Mouse (Mus musculus) intestine, embryonic 16.5 days (tissue): ENCODE data around the gene Opcml. TPM values are rescaled to one million over a fixed set of nuclear protein-coding genes. Genes with fewer than 3 reads are reported as not detected.

Source experiments
- ATAC-seq: fragments of 200-750 bp; cut with Nextera tagmentation; 2 replicates; pipeline ENCODE4 v1.8.0; 2017; ENCODE audit warnings: moderate TSS enrichment, moderate library complexity
- H3K27ac ChIP-seq: fragments of 300-500 bp; sonication (generic); 2 replicates; pipeline ENCODE4 v1.5.1; 2014; ENCODE audit warnings: mild to moderate bottlenecking, low read length
- H3K27me3 ChIP-seq: fragments of 300-500 bp; sonication (generic); replicated peaks from 2 replicates; pipeline ENCODE4 v1.6.1; 2014; ENCODE audit warnings: low read length, control low read depth, mixed read lengths; ENCODE audit not compliant: control insufficient read depth, insufficient read depth
- H3K36me3 ChIP-seq: fragments of 300-500 bp; sonication (generic); 2 replicates; pipeline ENCODE4 v1.6.1; 2014; ENCODE audit warnings: low read length, control low read depth; ENCODE audit not compliant: control insufficient read depth, insufficient read depth
- H3K4me1 ChIP-seq: fragments of 300-500 bp; sonication (generic); 2 replicates; pipeline ENCODE4 v1.6.1; 2014; ENCODE audit warnings: low read length, control low read depth, mixed read lengths; ENCODE audit not compliant: control insufficient read depth, insufficient read depth
- H3K4me2 ChIP-seq: fragments of 300-500 bp; sonication (generic); 2 replicates; pipeline ENCODE4 v1.6.1; 2014; ENCODE audit warnings: low read depth, low read length, control low read depth
- H3K4me3 ChIP-seq: fragments of 300-500 bp; sonication (generic); 2 replicates; pipeline ENCODE4 v1.5.1; 2014; ENCODE audit warnings: mild to moderate bottlenecking, low read length
- H3K9ac ChIP-seq: fragments of 300-500 bp; sonication (generic); 2 replicates; pipeline ENCODE4 v1.6.1; 2014; ENCODE audit warnings: low read depth, low read length
- H3K9me3 ChIP-seq: fragments of 300-500 bp; sonication (generic); 2 replicates; pipeline ENCODE4 v1.6.1; 2016; ENCODE audit warnings: low read length, control low read depth; ENCODE audit not compliant: control insufficient read depth
- WGBS: fragments of 180-500 bp; shearing (Covaris S2); extraction: QIAGEN DNeasy Blood & Tissue Kit; methylation state at CpG from one replicate; pipeline ENCODE4 v1.1.7; 2014; 5-methylcytosine and 5-hydroxymethylcytosine counted together
- polyA plus RNA-seq: library from polyadenylated mRNA; unstranded; fragments of >200 nt; fragmentation: Nextera tagmentation; extraction: Ambion mirVana; gene quantifications from 2 replicates; pipeline ENCODE4 v1.2.1, GENCODE M21; 2015

The Opcml gene
- polyA plus RNA-seq, 1 experiment from 2014 or later: 3.1 TPM

DNA sequence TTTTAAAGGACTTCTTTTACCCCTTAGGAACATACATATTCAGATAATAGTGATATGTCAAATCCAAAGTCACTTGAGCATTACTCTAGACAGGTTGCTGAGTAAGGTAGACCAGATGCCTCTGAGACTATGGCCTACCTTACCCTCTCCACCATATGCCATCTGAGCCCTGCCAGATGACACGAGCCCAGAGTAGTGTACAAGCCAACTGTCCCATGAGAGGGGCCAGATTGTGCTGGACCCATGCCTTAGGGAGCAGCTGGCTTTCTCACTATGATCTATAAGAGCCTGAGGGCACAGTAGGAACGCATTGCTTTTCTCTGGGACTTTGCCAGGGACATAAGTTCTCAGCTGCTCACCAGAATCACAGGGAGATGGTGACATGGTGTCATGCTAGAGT, 899.6 kb downstream of the Opcml start:
- no peaks in the 10 kb centered on the region for H3K9me3 ChIP-seq
- H3K27ac ChIP-seq: no peak overlapping the region
- no peaks in the 10 kb centered on the region for H3K36me3 ChIP-seq
- WGBS: 62% methylated on average over 2 of the region's 2 CpGs
- H3K4me3 ChIP-seq: no peak overlapping the region
- H3K4me1 ChIP-seq: no peaks in the 10 kb centered on the region
- no peaks in the 10 kb centered on the region for H3K27me3 ChIP-seq
- H3K4me2 ChIP-seq: no peak overlapping the region
- no peak for ATAC-seq
- no peak overlapping the region for H3K9ac ChIP-seq

DNA sequence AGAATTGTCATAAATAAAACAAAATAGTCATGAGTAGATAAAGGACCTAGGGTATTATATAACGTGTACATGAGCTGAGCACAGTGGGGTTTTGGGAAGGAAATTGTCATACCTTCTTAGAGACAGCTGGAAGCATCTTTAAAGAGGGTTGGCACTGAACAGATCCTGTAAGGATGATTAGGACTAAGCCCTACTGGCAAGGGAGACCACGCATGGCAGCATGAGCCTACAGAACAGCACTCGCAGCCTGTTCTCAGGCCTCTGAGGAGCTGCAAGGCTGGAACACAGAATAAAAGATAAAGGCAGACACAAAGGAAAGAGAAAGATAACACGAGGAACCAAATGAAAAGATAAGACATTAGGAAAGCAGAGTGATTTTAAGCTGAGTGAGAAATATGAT, 915.2 kb downstream of the Opcml start:
- no peaks in the 10 kb centered on the region for H3K4me1 ChIP-seq
- ATAC-seq: no peak
- H3K9me3 ChIP-seq: no peaks in the 10 kb centered on the region
- H3K27me3 ChIP-seq: no peaks in the 10 kb centered on the region
- WGBS: 81% methylated on average over 4 of the region's 4 CpGs
- no peak overlapping the region for H3K9ac ChIP-seq
- no peaks in the 10 kb centered on the region for H3K36me3 ChIP-seq
- no peak overlapping the region for H3K27ac ChIP-seq
- H3K4me3 ChIP-seq: no peak overlapping the region
- no peak overlapping the region for H3K4me2 ChIP-seq

DNA sequence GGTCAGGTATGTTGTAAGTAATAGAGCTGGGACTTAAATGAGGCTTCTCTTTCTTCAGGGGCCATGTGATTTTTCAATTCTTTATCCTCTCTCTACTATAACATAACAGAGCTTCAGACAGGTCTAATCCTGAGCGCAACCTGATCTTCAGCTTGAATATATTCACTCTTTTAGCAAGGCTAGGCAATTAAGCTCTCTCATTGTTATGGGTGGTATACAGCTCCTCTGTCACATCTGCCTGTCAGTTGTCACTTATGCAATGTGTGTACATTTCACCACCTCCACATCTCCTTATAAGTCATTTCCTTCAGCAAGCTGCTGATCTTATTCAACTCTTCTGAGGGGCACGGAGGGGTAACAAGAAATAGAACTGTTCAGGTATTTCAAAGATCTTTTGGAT, 924.0 kb downstream of the Opcml start:
- no peaks in the 10 kb centered on the region for H3K9me3 ChIP-seq
- WGBS: 85% methylated on average over 2 of the region's 2 CpGs
- H3K27ac ChIP-seq: no peak overlapping the region
- no peaks in the 10 kb centered on the region for H3K27me3 ChIP-seq
- H3K9ac ChIP-seq: no peak overlapping the region
- no peak for ATAC-seq
- H3K4me2 ChIP-seq: no peak overlapping the region
- no peaks in the 10 kb centered on the region for H3K36me3 ChIP-seq
- H3K4me1 ChIP-seq: no peaks in the 10 kb centered on the region
- no peak overlapping the region for H3K4me3 ChIP-seq

DNA sequence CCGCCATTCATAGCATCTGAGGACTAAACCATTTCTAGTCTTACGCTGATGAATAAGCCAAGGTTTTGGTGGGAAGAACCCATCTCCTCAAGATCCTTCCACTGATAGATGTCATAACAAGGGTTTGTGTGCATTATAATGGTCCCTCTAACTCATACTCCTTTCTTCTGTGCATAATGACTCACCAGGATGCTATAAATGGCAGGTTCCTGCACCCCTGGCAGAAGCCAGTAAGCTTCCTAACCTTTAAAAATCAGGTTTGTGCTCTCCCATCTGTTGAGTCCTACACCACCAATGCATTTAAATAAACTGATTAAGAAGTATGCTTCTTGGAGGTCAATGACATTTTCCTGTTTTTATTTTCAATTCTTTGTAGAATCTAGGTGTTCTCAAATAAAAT, 929.6 kb downstream of the Opcml start:
- Histone ChIP-seq H3K27ac (no peak overlapping the region), H3K4me2 (no peak overlapping the region), H3K9ac (no peak overlapping the region), H3K36me3 (no peaks in the 10 kb centered on the region), H3K9me3 (no peaks in the 10 kb centered on the region), H3K27me3 (no peaks in the 10 kb centered on the region), H3K4me3 (no peak overlapping the region), H3K4me1 (no peaks in the 10 kb centered on the region)
- no peak for ATAC-seq
- WGBS: 83% methylated on average over 2 of the region's 2 CpGs

DNA sequence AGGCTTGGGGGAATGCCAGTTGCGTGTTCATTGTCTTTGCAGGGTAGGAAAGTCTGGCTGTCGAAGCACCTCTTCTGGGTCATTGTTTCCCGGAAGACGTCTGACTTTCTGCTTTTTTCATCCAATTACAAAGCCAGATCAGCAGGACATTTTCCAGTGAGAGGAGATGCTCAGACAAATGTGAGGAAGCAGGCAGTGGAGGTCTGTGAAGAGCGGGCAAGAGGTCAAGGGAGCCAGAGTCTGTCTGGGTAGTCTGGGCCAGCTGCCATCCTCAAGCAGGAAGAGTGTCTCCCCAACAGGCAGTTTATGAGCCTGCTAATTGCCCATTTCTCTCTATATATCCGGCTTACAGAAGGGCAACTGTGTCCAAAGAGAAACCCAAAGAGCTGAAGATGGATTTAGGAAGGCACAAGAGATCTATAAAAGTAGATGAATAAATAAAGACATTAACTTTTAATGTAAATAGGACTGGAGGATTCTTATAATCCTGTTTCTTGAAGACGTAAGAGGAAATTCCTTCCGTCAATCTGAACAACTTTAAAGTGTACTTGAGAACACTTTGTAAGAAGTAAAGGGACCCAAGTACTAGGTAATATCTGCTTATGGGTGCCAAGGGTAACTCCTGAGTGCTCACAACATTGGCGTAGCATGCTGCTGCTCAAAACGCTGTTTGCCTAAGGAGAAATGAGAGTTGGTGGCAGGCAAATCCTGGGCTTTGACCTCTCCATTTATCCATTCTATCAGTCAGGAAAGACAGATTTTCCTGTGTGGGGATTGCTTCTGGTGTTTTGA, 941.4 kb downstream of the Opcml start:
- no peak overlapping the region for H3K4me2 ChIP-seq
- H3K4me3 ChIP-seq: no peak overlapping the region
- H3K36me3 ChIP-seq: no peaks in the 10 kb centered on the region
- no peaks in the 10 kb centered on the region for H3K27me3 ChIP-seq
- H3K27ac ChIP-seq: no peak overlapping the region
- H3K9ac ChIP-seq: no peak overlapping the region
- ATAC-seq: no peak
- H3K4me1 ChIP-seq: no peaks in the 10 kb centered on the region
- WGBS: 67% methylated on average over 10 of the region's 10 CpGs
- no peaks in the 10 kb centered on the region for H3K9me3 ChIP-seq

DNA sequence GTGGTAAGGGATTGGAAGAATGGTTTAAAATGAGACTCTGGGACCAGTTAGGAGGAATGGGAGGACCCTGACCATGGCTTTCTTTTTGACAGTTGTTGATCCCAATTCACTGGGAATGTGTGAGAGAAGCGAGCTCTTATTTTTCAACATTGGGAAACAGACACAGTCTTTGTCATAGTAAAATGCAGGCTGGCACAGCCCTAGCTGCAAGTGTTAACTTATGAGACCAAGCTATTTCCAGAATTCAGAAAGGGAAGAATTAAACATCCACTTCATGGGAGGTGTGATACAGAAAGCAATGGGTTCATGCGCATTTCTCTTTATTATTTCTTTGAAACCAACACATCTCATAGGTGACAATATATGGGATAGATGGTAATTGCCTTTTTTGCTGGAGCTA, 947.4 kb downstream of the Opcml start:
- WGBS: 86% methylated on average over 2 of the region's 2 CpGs
- no peaks in the 10 kb centered on the region for H3K9me3 ChIP-seq
- H3K27me3 ChIP-seq: no peaks in the 10 kb centered on the region
- H3K4me2 ChIP-seq: no peak overlapping the region
- H3K4me3 ChIP-seq: no peak overlapping the region
- no peaks in the 10 kb centered on the region for H3K36me3 ChIP-seq
- ATAC-seq: no peak
- no peak overlapping the region for H3K27ac ChIP-seq
- H3K4me1 ChIP-seq: no peaks in the 10 kb centered on the region
- no peak overlapping the region for H3K9ac ChIP-seq

DNA sequence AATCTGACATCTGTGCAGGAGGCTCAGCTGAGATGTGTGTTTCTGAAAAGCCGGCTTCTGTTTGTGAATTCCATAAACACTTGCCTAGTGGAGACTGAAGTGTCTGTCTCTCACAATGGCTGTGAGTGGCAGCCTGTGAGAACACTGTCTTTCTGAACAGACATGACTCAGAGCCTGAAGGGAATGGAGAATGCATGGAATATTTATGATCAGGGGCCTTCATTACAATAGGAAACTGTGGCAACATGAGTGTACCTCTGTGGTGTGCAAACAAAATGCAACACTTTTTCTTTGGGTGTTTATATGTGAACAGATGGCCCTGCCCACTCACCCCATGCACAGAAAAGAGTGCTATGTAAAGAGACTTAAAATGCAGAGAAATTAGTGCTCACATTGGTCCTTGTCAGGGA, 947.9 kb downstream of the Opcml start:
- no peak overlapping the region for H3K27ac ChIP-seq
- H3K9me3 ChIP-seq: no peaks in the 10 kb centered on the region
- H3K36me3 ChIP-seq: no peaks in the 10 kb centered on the region
- no peaks in the 10 kb centered on the region for H3K4me1 ChIP-seq
- 38% methylated on average over 1 of the region's 1 CpGs for WGBS
- no peak overlapping the region for H3K4me3 ChIP-seq
- no peak overlapping the region for H3K9ac ChIP-seq
- no peak overlapping the region for H3K4me2 ChIP-seq
- ATAC-seq: no peak
- H3K27me3 ChIP-seq: no peaks in the 10 kb centered on the region

DNA sequence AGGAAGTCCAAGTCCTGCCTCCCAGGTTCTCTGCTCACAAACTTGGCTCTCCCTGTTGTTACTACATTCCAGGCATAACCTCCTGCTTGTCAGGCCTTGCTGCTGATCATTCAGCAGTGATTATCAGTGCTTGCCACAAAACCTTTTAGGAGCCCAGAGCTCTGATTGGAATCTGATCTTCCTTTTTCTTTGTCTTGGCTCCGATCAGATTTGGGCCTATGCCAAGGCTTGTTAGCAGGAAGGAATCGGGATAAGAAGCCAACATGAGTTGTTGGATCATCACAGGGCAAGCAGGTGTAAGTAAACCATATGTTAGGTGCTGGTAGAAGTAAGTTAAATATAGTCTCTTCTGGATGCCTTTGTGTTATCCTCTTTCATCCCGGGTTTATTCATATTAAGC, 954.2 kb downstream of the Opcml start:
- WGBS: 72% methylated on average over 3 of the region's 3 CpGs
- H3K4me2 ChIP-seq: no peak overlapping the region
- ATAC-seq: no peak
- H3K9me3 ChIP-seq: no peaks in the 10 kb centered on the region
- H3K27me3 ChIP-seq: no peaks in the 10 kb centered on the region
- H3K4me1 ChIP-seq: no peaks in the 10 kb centered on the region
- no peak overlapping the region for H3K27ac ChIP-seq
- no peak overlapping the region for H3K4me3 ChIP-seq
- H3K9ac ChIP-seq: no peak overlapping the region
- no peaks in the 10 kb centered on the region for H3K36me3 ChIP-seq

DNA sequence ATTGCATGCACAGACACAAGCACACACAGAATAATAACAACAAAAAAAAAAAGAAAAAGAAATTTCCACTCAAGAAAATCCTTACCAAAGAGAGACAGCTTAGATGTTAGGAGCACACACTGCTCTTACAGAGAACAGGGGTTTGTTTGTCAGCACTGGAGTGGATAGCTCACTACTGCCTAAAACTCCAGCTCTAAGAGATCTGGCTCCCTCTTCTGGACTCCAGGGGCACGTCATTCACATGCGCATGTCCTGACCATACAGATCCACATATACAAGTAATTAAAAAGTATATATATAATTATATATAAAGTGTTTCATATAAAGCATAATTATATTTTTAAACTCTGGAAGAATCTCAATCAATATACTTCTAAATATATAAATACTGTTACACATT, 958.3 kb downstream of the Opcml start:
- Histone ChIP-seq H3K27ac (no peak overlapping the region), H3K9ac (no peak overlapping the region), H3K4me3 (no peak overlapping the region), H3K36me3 (no peaks in the 10 kb centered on the region), H3K4me1 (no peaks in the 10 kb centered on the region), H3K4me2 (no peak overlapping the region), H3K9me3 (no peaks in the 10 kb centered on the region), H3K27me3 (no peaks in the 10 kb centered on the region)
- WGBS: 85% methylated on average over 2 of the region's 2 CpGs
- ATAC-seq: no peak

DNA sequence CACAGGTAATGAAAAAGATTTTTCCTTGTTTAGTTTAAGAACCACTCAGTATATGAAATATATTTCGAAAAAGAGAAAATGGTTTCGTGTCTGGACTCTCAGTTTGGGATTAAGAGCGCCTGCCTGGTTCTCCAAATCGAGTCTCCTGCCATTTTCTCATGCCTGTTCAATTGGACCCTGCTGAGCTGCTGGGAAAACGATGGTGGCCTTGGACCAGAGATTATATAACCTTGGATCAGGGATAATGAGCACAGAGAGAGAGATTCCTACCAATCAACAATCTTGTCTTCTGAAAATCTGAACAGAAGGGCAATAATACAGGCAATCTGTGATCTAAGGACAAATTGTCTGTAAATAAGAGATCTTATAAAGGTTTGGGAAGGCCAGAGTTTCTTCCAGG, 962.3 kb downstream of the Opcml start:
- no peaks in the 10 kb centered on the region for H3K27me3 ChIP-seq
- H3K4me2 ChIP-seq: no peak overlapping the region
- no peaks in the 10 kb centered on the region for H3K4me1 ChIP-seq
- H3K36me3 ChIP-seq: no peaks in the 10 kb centered on the region
- no peaks in the 10 kb centered on the region for H3K9me3 ChIP-seq
- H3K9ac ChIP-seq: no peak overlapping the region
- no peak overlapping the region for H3K27ac ChIP-seq
- no peak for ATAC-seq
- no peak overlapping the region for H3K4me3 ChIP-seq
- 68% methylated on average over 5 of the region's 5 CpGs for WGBS
